Mouse (Mus musculus): Measurements from ENCODE around the gene Gm853. TPM values are rescaled to one million over a fixed set of nuclear protein-coding genes. Genes with fewer than 3 reads are reported as not detected.

Gene Gm853
- total and polyA plus RNA-seq, 3 experiments: 0.05 TPM; not detected in 2

- DNase-seq (ENCODE audit: low spot score): no peak
Observed at GRCm38 (mm10) chr4:130169411-130169971, 52.7 kb downstream of the Gm853 start.

GRCm38 (mm10) chr4:130168280-130169183, 53.7 kb downstream of the Gm853 start:
- Histone ChIP-seq H3K36me3 (replicated peaks) (peaks cover 18% of the 10 kb centered on the region), H3K9me3 (replicated peaks) (no peaks in the 10 kb centered on the region), H3K4me3 (ENCODE audit: low read depth, low read length) (no peak overlapping the region), H3K4me1 (ENCODE audit: insufficient read depth, low read depth, low read length) (peaks cover 13% of the 10 kb centered on the region), H3K27me3 (ENCODE audit: insufficient read depth, low read length) (peaks cover 17% of the 10 kb centered on the region; the same call in 1 of the 2 replicates)
- TF ChIP-seq CTCF (IDR thresholded peaks at IDR 0.05; ENCODE audit: low read depth, low read length) (no peak), GATA2 (IDR thresholded peaks at IDR 0.05; ENCODE audit: borderline replicate concordance, low read depth, low read length) (no peak), TAL1 (conservative IDR thresholded peaks at IDR 0.05; ENCODE audit: low read depth, low read length) (no peak), GATA1 (IDR thresholded peaks at IDR 0.05; ENCODE audit: borderline replicate concordance, low read length) (no peak), POLR2AphosphoS5 (IDR thresholded peaks at IDR 0.05; ENCODE audit: insufficient replicate concordance, low read depth, low read length) (no peak)
- DNase-seq (ENCODE audit: low spot score): peak; percentile 73
- ATAC-seq (ENCODE audit: extremely low read depth, insufficient number of reproducible peaks, low FRiP score, poor library complexity, severe bottlenecking): no peak

More at GRCm38 (mm10) chr4:130169411-130169971, 52.7 kb downstream of the Gm853 start:
- Histone ChIP-seq H3K36me3 (replicated peaks) (peaks cover 18% of the 10 kb centered on the region), H3K4me3 (ENCODE audit: low read depth, low read length) (no peak overlapping the region), H3K27me3 (ENCODE audit: insufficient read depth, low read length) (peaks cover 24% of the 10 kb centered on the region; the same call in 1 of the 2 replicates), H3K4me1 (ENCODE audit: insufficient read depth, low read depth, low read length) (peaks cover 21% of the 10 kb centered on the region), H3K9me3 (replicated peaks) (no peaks in the 10 kb centered on the region)
- no peak for ATAC-seq (ENCODE audit: extremely low read depth, insufficient number of reproducible peaks, low FRiP score, poor library complexity, severe bottlenecking)
- TF ChIP-seq TAL1 (conservative IDR thresholded peaks at IDR 0.05; ENCODE audit: low read depth, low read length) (no peak), GATA2 (IDR thresholded peaks at IDR 0.05; ENCODE audit: borderline replicate concordance, low read depth, low read length) (no peak), CTCF (IDR thresholded peaks at IDR 0.05; ENCODE audit: low read depth, low read length) (no peak), GATA1 (IDR thresholded peaks at IDR 0.05; ENCODE audit: borderline replicate concordance, low read length) (no peak), POLR2AphosphoS5 (IDR thresholded peaks at IDR 0.05; ENCODE audit: insufficient replicate concordance, low read depth, low read length) (no peak)

GRCm38 (mm10) chr4:130167814-130168213, 54.4 kb downstream of the Gm853 start:
- no peak for TF ChIP-seq GATA1 (IDR thresholded peaks at IDR 0.05; ENCODE audit: borderline replicate concordance, low read length)
- Histone ChIP-seq H3K36me3 (replicated peaks) (peaks cover 18% of the 10 kb centered on the region), H3K27me3 (ENCODE audit: insufficient read depth, low read length) (peaks cover 21% of the 10 kb centered on the region; the same call in 1 of the 2 replicates), H3K9me3 (replicated peaks) (no peaks in the 10 kb centered on the region), H3K4me1 (ENCODE audit: insufficient read depth, low read depth, low read length) (peaks cover 13% of the 10 kb centered on the region), H3K4me3 (ENCODE audit: low read depth, low read length) (no peak overlapping the region)
- no peak for DNase-seq (ENCODE audit: low spot score)
- no peak for ATAC-seq (ENCODE audit: extremely low read depth, insufficient number of reproducible peaks, low FRiP score, poor library complexity, severe bottlenecking)

GRCm38 (mm10) chr4:130167321-130167720, 54.9 kb downstream of the Gm853 start:
- DNase-seq (ENCODE audit: low spot score): no peak
- Histone ChIP-seq H3K9me3 (replicated peaks) (no peaks in the 10 kb centered on the region), H3K27me3 (ENCODE audit: insufficient read depth, low read length) (peaks cover 19% of the 10 kb centered on the region; the same call in 1 of the 2 replicates), H3K4me3 (ENCODE audit: low read depth, low read length) (no peak overlapping the region), H3K4me1 (ENCODE audit: insufficient read depth, low read depth, low read length) (peaks cover 13% of the 10 kb centered on the region), H3K36me3 (replicated peaks) (peaks cover 18% of the 10 kb centered on the region)
- no peak for TF ChIP-seq TAL1 (conservative IDR thresholded peaks at IDR 0.05; ENCODE audit: low read depth, low read length)
- no peak for TF ChIP-seq POLR2AphosphoS5 (IDR thresholded peaks at IDR 0.05; ENCODE audit: insufficient replicate concordance, low read depth, low read length)
- TF ChIP-seq CTCF (IDR thresholded peaks at IDR 0.05; ENCODE audit: low read depth, low read length): no peak
- TF ChIP-seq GATA1 (IDR thresholded peaks at IDR 0.05; ENCODE audit: borderline replicate concordance, low read length): no peak
- TF ChIP-seq GATA2 (IDR thresholded peaks at IDR 0.05; ENCODE audit: borderline replicate concordance, low read depth, low read length): no peak
- ATAC-seq (ENCODE audit: extremely low read depth, insufficient number of reproducible peaks, low FRiP score, poor library complexity, severe bottlenecking): no peak

- TF ChIP-seq TAL1 (conservative IDR thresholded peaks at IDR 0.05; ENCODE audit: low read depth, low read length) (no peak), GATA1 (IDR thresholded peaks at IDR 0.05; ENCODE audit: borderline replicate concordance, low read length) (no peak), CTCF (IDR thresholded peaks at IDR 0.05; ENCODE audit: low read depth, low read length) (no peak), POLR2AphosphoS5 (IDR thresholded peaks at IDR 0.05; ENCODE audit: insufficient replicate concordance, low read depth, low read length) (no peak), GATA2 (IDR thresholded peaks at IDR 0.05; ENCODE audit: borderline replicate concordance, low read depth, low read length) (no peak)
- no peaks in the 10 kb centered on the region for H3K9me3 ChIP-seq (replicated peaks)
- DNase-seq (ENCODE audit: low spot score) (no peak), ATAC-seq (ENCODE audit: extremely low read depth, insufficient number of reproducible peaks, low FRiP score, poor library complexity, severe bottlenecking) (no peak)
- peaks cover 18% of the 10 kb centered on the region for H3K36me3 ChIP-seq (replicated peaks)
- peaks cover 18% of the 10 kb centered on the region; the same call in 1 of the 2 replicates for H3K27me3 ChIP-seq (ENCODE audit: insufficient read depth, low read length)
- H3K4me1 ChIP-seq (ENCODE audit: insufficient read depth, low read depth, low read length): peaks cover 13% of the 10 kb centered on the region
- H3K4me3 ChIP-seq (ENCODE audit: low read depth, low read length): no peak overlapping the region
Observed at GRCm38 (mm10) chr4:130166592-130166991, 55.6 kb downstream of the Gm853 start.

- Histone ChIP-seq H3K27me3 (ENCODE audit: insufficient read depth, low read length) (peaks cover 21% of the 10 kb centered on the region; the same call in 1 of the 2 replicates), H3K4me3 (ENCODE audit: low read depth, low read length) (no peak overlapping the region), H3K4me1 (ENCODE audit: insufficient read depth, low read depth, low read length) (peaks cover 13% of the 10 kb centered on the region), H3K9me3 (replicated peaks) (no peaks in the 10 kb centered on the region), H3K36me3 (replicated peaks) (peaks cover 18% of the 10 kb centered on the region)
- TF ChIP-seq CTCF (IDR thresholded peaks at IDR 0.05; ENCODE audit: low read depth, low read length): no peak
- TF ChIP-seq POLR2AphosphoS5 (IDR thresholded peaks at IDR 0.05; ENCODE audit: insufficient replicate concordance, low read depth, low read length): no peak
- no peak for TF ChIP-seq GATA2 (IDR thresholded peaks at IDR 0.05; ENCODE audit: borderline replicate concordance, low read depth, low read length)
- no peak for TF ChIP-seq TAL1 (conservative IDR thresholded peaks at IDR 0.05; ENCODE audit: low read depth, low read length)
- no peak for TF ChIP-seq GATA1 (IDR thresholded peaks at IDR 0.05; ENCODE audit: borderline replicate concordance, low read length)
- ATAC-seq (ENCODE audit: extremely low read depth, insufficient number of reproducible peaks, low FRiP score, poor library complexity, severe bottlenecking): no peak
- DNase-seq (ENCODE audit: low spot score): no peak
Observed at GRCm38 (mm10) chr4:130166061-130166460, 56.1 kb downstream of the Gm853 start.
